Mouse (Mus musculus): ENCODE results near the gene Cyb5r1.
A peak's percentile ranks its signal among the peaks of the same experiment; 100 is the strongest.
"Not testable (repeated sequence)": the region's sequence is repeated elsewhere in the genome, so short reads cannot be mapped to it uniquely, and the experiment has no call there.

The Cyb5r1 gene

DNA sequence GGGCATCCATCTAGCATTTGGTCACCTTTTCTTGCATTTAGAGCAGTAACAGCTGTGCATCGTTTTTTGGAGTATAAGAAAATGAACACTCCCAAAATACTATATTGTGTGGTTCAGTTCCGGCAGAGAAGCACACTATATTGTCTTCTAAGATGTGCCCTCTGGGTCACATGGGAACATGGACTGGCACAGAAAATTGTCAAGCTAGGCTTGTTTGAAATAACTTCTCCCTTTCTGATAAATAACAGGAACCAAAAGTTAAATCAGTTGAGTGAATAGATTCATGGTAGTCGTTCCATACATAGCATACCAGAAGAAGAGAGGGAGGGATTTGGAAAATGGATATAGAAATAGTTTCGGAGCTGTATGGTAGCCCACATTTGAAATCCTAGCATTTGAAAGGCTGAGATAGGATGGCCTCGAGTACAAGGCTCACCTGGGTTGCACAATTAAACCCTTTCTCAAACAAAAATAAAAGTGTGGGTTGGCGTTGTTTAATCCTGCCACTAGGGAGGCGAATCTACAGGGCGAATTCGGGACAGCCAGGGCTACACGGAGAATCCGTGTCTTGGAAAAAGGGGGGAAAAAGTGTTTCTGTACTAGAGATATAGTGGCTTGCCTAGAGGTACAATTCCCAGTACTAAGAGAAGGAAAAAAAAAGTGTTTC, 9.3 kb downstream of the Cyb5r1 start:
- no peak for DNase-seq (ENCODE audit: low spot score)

- peak; percentile 81 for DNase-seq (ENCODE audit: low spot score)
These were observed 9.9 kb downstream of the Cyb5r1 start, which contains the start of gene Adipor1 for GRCm38 (mm10) chr1:134415168-134415831. Gene Adipor1, plus strand, starts transcription at chr1:134415378.

DNA sequence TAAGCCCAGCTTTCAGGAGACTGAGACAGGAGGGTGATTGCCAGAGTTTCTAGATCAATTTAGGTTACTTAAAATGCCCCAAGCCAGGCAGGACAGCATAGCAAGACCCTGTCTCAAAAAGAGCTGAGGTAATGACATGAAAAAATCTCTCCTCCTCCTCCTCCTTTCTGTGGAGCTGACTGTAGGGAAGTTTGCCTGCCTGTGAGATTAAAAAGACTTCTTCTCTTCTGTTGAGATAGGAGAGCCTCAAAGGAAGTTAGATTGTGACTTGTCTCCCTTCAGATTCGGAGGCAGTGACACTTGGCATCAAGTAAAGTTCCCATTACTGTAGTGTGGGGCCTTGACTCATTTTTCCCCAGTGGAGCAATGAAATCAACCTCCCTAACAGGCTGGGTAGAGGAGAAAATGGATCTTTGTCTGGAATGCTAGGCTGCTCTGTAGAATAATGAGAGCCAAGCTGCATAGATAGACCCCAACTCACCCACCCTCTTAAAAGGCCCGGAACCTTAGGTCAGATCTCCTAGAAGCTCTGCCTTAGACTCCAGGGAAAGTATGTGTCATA, 13.1 kb downstream of the Cyb5r1 start:
- no peak for DNase-seq (ENCODE audit: low spot score)

GRCm38 (mm10) chr1:134419176-134419575, 13.8 kb downstream of the Cyb5r1 start:
- no peak for DNase-seq (ENCODE audit: low spot score)

DNA sequence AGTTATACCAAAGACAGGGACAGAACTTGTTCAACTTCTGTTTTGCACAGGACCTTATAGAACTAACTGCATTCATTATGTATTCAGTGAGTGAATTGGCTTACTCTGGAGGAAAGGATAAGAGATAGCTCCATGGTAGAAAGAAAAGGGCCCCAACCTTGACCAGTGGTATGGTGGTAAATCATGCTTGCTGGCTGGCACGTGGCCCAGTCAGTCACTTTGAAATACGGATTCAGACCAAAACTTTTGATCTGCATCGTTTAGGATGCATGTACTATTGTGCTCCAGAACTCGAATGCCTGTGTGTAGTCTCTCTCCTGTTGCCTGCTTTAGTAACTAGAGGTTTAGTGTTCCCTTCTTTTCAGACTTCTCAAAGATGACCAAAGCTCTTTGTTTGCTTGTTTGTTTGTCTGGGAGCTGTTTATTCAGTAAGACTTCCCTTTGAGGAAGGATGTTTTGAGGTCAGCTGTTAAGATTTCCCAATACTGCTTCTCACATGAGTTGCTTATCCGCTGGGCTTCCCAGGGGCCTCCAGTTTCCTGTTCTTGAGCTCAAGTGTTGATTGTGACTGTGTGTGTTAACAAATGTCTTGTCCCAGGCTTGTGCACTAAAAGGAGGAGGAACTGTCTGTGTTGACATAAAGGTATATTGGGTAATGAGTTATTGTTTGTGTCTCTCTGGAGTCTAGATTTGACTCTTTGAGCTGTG, 14.5 kb downstream of the Cyb5r1 start:
- no peak for DNase-seq (ENCODE audit: low spot score)

- no peak for DNase-seq (ENCODE audit: low spot score)
These were observed 18.6 kb downstream of the Cyb5r1 start for GRCm38 (mm10) chr1:134423911-134424310.

DNA sequence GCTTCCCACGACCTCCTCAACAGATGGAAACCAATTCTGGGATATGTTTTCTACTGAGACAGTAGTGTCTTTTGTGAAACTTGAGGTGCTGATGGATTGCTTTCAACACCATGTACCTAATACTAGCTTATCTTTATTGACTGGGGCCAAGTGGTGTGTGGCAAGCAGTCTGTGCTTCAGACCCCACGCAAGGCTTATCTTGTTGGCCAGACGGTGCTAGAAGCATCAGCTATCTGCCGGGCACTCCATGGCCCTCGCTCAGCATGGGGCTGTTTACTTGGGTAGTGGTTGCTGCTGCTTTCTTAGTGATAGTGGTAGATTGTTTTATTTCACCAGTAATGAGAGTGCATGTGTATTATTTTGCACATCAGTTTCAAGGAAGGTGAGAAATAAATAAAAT, 20.9 kb downstream of the Cyb5r1 start:
- DNase-seq (ENCODE audit: low spot score) = no peak

- DNase-seq (ENCODE audit: low spot score) = no peak
These were observed 27.6 kb downstream of the Cyb5r1 start for GRCm38 (mm10) chr1:134433002-134433401.

GRCm38 (mm10) chr1:134433473-134433872, 28.1 kb downstream of the Cyb5r1 start:
- no peak for DNase-seq (ENCODE audit: low spot score)

DNA sequence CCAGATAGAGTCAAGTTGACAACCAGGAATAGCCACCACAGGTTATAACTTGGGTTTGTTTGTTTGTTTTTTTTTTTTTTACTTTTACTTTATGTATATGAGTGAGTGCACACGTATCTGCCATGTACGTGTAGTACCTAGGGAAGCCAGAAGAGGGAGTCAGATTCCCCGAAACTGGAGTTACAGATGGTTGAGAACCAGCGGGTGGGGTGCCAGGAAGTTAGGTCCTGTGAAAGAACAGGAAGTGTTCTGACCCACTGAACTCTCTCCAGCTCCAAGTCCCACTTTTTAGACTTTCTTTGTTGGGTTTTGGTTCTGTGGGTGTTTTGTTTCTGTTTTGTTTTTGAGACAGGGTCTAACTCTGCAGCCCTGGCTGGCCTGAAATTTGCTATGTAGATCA, 30.1 kb downstream of the Cyb5r1 start:
- DNase-seq (ENCODE audit: low spot score) = no peak

DNA sequence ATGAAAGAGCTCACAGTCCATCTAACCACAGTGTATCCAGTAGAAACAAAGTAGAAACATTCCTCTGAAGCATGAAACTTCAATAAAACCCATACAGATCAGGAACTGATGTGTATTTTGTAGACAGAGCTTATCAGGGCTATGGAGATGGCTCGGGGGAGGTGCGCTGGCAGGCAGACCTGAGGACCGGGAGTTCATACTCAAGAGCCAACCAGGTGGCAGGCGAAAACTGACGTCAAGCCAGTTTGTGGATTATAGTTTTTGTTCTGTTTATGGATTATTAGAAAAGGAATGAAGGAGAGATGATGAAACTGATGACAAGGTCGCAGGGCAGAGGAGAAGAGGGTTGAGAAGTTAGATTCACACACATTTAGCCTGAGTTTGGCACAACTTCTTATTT, 35.1 kb downstream of the Cyb5r1 start:
- no peak for DNase-seq (ENCODE audit: low spot score)

DNA sequence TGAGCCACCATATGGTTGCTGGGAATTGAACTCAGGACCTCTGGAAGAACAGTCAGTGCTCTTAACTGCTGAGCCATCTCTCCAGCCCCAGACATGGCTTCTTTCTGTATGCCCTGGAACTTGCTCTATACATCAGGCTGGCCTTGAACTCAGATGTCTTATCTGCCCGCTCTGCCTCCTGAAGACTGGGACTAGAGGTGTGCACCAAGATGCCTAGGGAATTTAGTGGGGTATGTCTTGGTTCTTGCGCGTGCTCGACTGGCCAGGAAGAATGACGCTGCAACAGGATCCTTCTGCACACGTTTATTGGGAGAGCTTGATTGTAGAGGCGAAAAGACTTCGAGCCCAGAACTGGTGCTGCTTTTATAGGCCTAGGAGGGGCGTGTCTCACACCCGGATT, 36.4 kb downstream of the Cyb5r1 start:
- not testable (repeated sequence) for DNase-seq (ENCODE audit: low spot score)

- no peak for DNase-seq (ENCODE audit: low spot score)
These were observed 37.0 kb downstream of the Cyb5r1 start for GRCm38 (mm10) chr1:134442394-134442793.

- DNase-seq (ENCODE audit: low spot score) = not testable (repeated sequence)
These were observed 37.9 kb downstream of the Cyb5r1 start for GRCm38 (mm10) chr1:134443288-134443687.

- no peak for DNase-seq (ENCODE audit: low spot score)
These were observed 40.1 kb downstream of the Cyb5r1 start for GRCm38 (mm10) chr1:134445418-134445817.

GRCm38 (mm10) chr1:134448537-134448936, 43.2 kb downstream of the Cyb5r1 start:
- DNase-seq (ENCODE audit: low spot score) = not testable (repeated sequence)

- no peak for DNase-seq (ENCODE audit: low spot score)
These were observed 44.8 kb downstream of the Cyb5r1 start for GRCm38 (mm10) chr1:134450201-134450600.

- DNase-seq (ENCODE audit: low spot score) = no peak
These were observed 45.6 kb downstream of the Cyb5r1 start for GRCm38 (mm10) chr1:134450986-134451385.

- DNase-seq (ENCODE audit: low spot score) = peak; percentile 93
These were observed 49.8 kb downstream of the Cyb5r1 start, which contains the start of gene Klhl12 for GRCm38 (mm10) chr1:134454904-134455824. Gene Klhl12, plus strand, starts transcription at chr1:134455531.

- no peak for DNase-seq (ENCODE audit: low spot score)
These were observed 50.7 kb downstream of the Cyb5r1 start for GRCm38 (mm10) chr1:134456060-134456459.

DNA sequence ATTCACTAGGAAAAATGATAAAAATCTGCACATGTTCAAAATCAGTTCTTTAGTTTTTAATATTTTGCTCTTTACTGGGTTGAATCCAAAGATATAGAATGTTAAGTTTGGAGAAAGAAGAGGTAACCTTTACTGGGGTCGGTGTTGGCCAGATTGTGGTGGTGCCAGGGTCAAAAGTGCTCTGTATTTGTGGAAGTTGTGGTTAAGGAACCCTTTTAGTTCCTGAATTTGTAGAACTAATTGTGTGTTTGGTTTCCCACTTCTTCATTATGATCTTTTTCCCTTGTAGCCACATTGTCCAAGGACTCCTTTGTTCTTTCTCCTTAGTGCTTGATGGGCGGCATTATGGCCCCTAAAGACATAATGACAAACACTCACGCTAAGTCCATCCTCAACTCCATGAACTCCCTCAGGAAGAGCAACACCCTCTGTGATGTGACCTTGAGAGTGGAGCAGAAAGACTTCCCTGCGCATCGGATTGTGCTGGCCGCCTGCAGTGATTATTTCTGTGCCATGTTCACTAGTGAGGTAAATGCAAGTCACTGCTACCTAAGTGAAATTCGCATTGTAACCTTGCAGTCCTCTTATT, 52.9 kb downstream of the Cyb5r1 start:
- DNase-seq (ENCODE audit: low spot score) = no peak
